Mouse (Mus musculus) heart, adult 2 months (tissue): ENCODE measurements around the gene Usp22. TPM values are rescaled to one million over a fixed set of nuclear protein-coding genes. Genes with fewer than 3 reads are reported as not detected.
"Not testable (repeated sequence)": the region's sequence is repeated elsewhere in the genome, so short reads cannot be mapped to it uniquely, and the experiment has no call there.

Source experiments
- DNase-seq, 2 experiments: peaks; one replicate each; pipeline ENCODE4 v3.0.0; 2021
- H3K27ac ChIP-seq: fragments of 200-600 bp; 2 replicates; pipeline ENCODE4 v1.8.1; 2022
- H3K27me3 ChIP-seq: fragments of 200-500 bp; 2 replicates; pipeline ENCODE4 v1.6.1; 2012; ENCODE audit warnings: mild to moderate bottlenecking, low read length, inconsistent platforms, mixed read lengths; ENCODE audit not compliant: control insufficient read depth, insufficient read depth
- H3K36me3 ChIP-seq: fragments of 200-500 bp; 2 replicates; pipeline ENCODE4 v1.6.1; 2012; ENCODE audit warnings: low read length, inconsistent platforms; ENCODE audit not compliant: control insufficient read depth, insufficient read depth
- H3K4me1 ChIP-seq: fragments of 200-500 bp; 2 replicates; pipeline ENCODE4 v1.6.1; 2011; ENCODE audit warnings: low read length; ENCODE audit not compliant: control insufficient read depth, insufficient read depth
- H3K4me3 ChIP-seq: fragments of 200-600 bp; 2 replicates; pipeline ENCODE4 v1.8.1; 2022
- H3K79me2 ChIP-seq: fragments of 200-500 bp; replicated peaks from 2 replicates; pipeline ENCODE4 v1.6.1; 2012; ENCODE audit warnings: mild to moderate bottlenecking, inconsistent platforms, low read length, moderate library complexity, mixed read lengths; ENCODE audit not compliant: control insufficient read depth, insufficient read depth
- H3K9ac ChIP-seq: fragments of 200-500 bp; 2 replicates; pipeline ENCODE4 v1.6.1; 2012; ENCODE audit warnings: low read depth, mild to moderate bottlenecking, control low read depth, inconsistent platforms, low read length, mixed read lengths
- CTCF ChIP-seq: fragments of 200-600 bp; IDR thresholded peaks from 2 replicates; pipeline ENCODE4 v1.8.1; 2022; ENCODE audit warnings: antibody characterized with exemption, mild to moderate bottlenecking, moderate library complexity
- EP300 ChIP-seq: fragments of 200-500 bp; IDR thresholded peaks from 2 replicates; pipeline ENCODE4 v1.6.1; 2011; ENCODE audit warnings: low read depth, low read length, control low read depth; ENCODE audit not compliant: insufficient read depth
- POLR2A ChIP-seq: fragments of 200-500 bp; IDR thresholded peaks from 2 replicates; pipeline ENCODE4 v1.6.1; 2011; ENCODE audit warnings: mild to moderate bottlenecking, low read depth, low read length, control low read depth; ENCODE audit not compliant: insufficient read depth
- WGBS: fragments of 180-500 bp; shearing (Covaris S2); methylation state at CpG from one replicate; pipeline ENCODE4 v1.1.7; 2018; 5-methylcytosine and 5-hydroxymethylcytosine counted together
- intact Hi-C: fragments of 180-260 bp; cut with DNase I; formaldehyde crosslinking; loops from one replicate; pipeline ENCODE4 v1.15.1; 2025
- polyA plus RNA-seq: library from polyadenylated mRNA; depleted of rRNA; stranded (reverse); fragments of >200 nt; gene quantifications from 2 replicates; pipeline ENCODE4 v1.2.3, GENCODE M21; 2012
- total RNA-seq, 2 experiments: library from RNA; stranded (reverse); gene quantifications; 2 replicates each; pipeline ENCODE4 v1.2.3; 2021

Gene Usp22
- total and polyA plus RNA-seq, 3 experiments = 21.7 to 27.1 (median 22.6) TPM

GRCm38 (mm10) chr11:61193392-61193791 is 18.5 kb upstream of the Usp22 start:
- H3K36me3 ChIP-seq = no peaks in the 10 kb centered on the region
- H3K4me3 ChIP-seq = no peak overlapping the region
- H3K9ac ChIP-seq = no peak overlapping the region
- no peak overlapping the region for H3K27ac ChIP-seq
- no peaks in the 10 kb centered on the region for H3K79me2 ChIP-seq
- intact Hi-C loops = loop anchor here (1.0 to 10.0 kb wide), 6 partner anchors 144 to 521 kb away; partner anchors contain the start of gene B9d1
- H3K27me3 ChIP-seq = no peaks in the 10 kb centered on the region
- 1% methylated on average over 9 of the region's 9 CpGs for WGBS
- TF ChIP-seq CTCF (peak; percentile 100), EP300 (peak; percentile 96), POLR2A (no peak)
- no peaks in the 10 kb centered on the region; the same call in 1 of the 2 replicates for H3K4me1 ChIP-seq
- DNase-seq = peak; percentile 79 to 86

- WGBS = 100% methylated on average over 2 of the region's 2 CpGs
- no peak overlapping the region for H3K4me3 ChIP-seq
- H3K9ac ChIP-seq = no peak overlapping the region
- no peak overlapping the region for H3K27ac ChIP-seq
- DNase-seq = no peak
- H3K36me3 ChIP-seq = no peaks in the 10 kb centered on the region
- TF ChIP-seq CTCF (no peak), POLR2A (no peak), EP300 (no peak)
- H3K4me1 ChIP-seq = no peaks in the 10 kb centered on the region; the same call in 1 of the 2 replicates
- no peaks in the 10 kb centered on the region for H3K79me2 ChIP-seq
- intact Hi-C loops = loop anchor here (1.0 to 10.0 kb wide), 6 partner anchors 145 to 522 kb away; partner anchors contain the start of gene B9d1
- H3K27me3 ChIP-seq = no peaks in the 10 kb centered on the region
These were observed 17.9 kb upstream of the Usp22 start for GRCm38 (mm10) chr11:61192779-61193178.

GRCm38 (mm10) chr11:61192123-61192522 is 17.3 kb upstream of the Usp22 start:
- H3K4me1 ChIP-seq, H3K27ac ChIP-seq, H3K79me2 ChIP-seq, H3K9ac ChIP-seq, H3K27me3 ChIP-seq, H3K36me3 ChIP-seq, H3K4me3 ChIP-seq, DNase-seq: not testable (repeated sequence)
- intact Hi-C loops = loop anchor here (2.0 to 10.0 kb wide), 4 partner anchors 145 to 523 kb away; partner anchors contain the start of gene B9d1
- 89% methylated on average over 7 of the region's 10 CpGs for WGBS

- Histone ChIP-seq H3K4me3 (no peak overlapping the region), H3K4me1 (no peaks in the 10 kb centered on the region; the same call in 1 of the 2 replicates), H3K27me3 (no peaks in the 10 kb centered on the region), H3K27ac (no peak overlapping the region), H3K79me2 (no peaks in the 10 kb centered on the region), H3K36me3 (no peaks in the 10 kb centered on the region), H3K9ac (no peak overlapping the region)
- intact Hi-C loops = loop anchor here (5.0 to 10.0 kb wide), 3 partner anchors 147 to 524 kb away; no protein-coding TSS in a partner anchor
- 67% methylated on average over 2 of the region's 2 CpGs for WGBS
- TF ChIP-seq EP300 = no peak
- TF ChIP-seq POLR2A = no peak
- TF ChIP-seq CTCF = no peak
- DNase-seq = no peak
These were observed 15.9 kb upstream of the Usp22 start for GRCm38 (mm10) chr11:61190776-61191175.

GRCm38 (mm10) chr11:61183820-61184219 is 9.0 kb upstream of the Usp22 start:
- Histone ChIP-seq H3K27ac (no peak overlapping the region), H3K9ac (no peak overlapping the region), H3K79me2 (no peaks in the 10 kb centered on the region), H3K4me1 (no peaks in the 10 kb centered on the region), H3K27me3 (no peaks in the 10 kb centered on the region), H3K4me3 (no peak overlapping the region), H3K36me3 (no peaks in the 10 kb centered on the region)
- intact Hi-C loops = no loop called here
- WGBS = 62% methylated on average over 1 of the region's 1 CpGs
- no peak for DNase-seq
- TF ChIP-seq EP300 (no peak), CTCF (no peak), POLR2A (no peak)

GRCm38 (mm10) chr11:61181624-61182023 is 6.8 kb upstream of the Usp22 start:
- TF ChIP-seq POLR2A = no peak
- TF ChIP-seq EP300 = no peak
- TF ChIP-seq CTCF = no peak
- H3K9ac ChIP-seq = no peak overlapping the region
- H3K79me2 ChIP-seq = no peaks in the 10 kb centered on the region
- H3K27ac ChIP-seq = no peak overlapping the region
- H3K36me3 ChIP-seq = no peaks in the 10 kb centered on the region
- no peaks in the 10 kb centered on the region for H3K4me1 ChIP-seq
- intact Hi-C loops = no loop called here
- H3K27me3 ChIP-seq = no peaks in the 10 kb centered on the region
- H3K4me3 ChIP-seq = no peak overlapping the region
- DNase-seq = no peak
